Mouse (Mus musculus) ES-Bruce4 (cell line): ENCODE measurements around the gene Grik4.

Source experiments
- CTCF ChIP-seq: IDR thresholded peaks from one replicate; pipeline ENCODE4 v1.8.1; 2011; ENCODE audit warnings: low read depth, low read length
- POLR2A ChIP-seq: IDR thresholded peaks from one replicate; pipeline ENCODE4 v1.8.1; 2011; ENCODE audit warnings: low read length; ENCODE audit not compliant: insufficient read depth

DNA sequence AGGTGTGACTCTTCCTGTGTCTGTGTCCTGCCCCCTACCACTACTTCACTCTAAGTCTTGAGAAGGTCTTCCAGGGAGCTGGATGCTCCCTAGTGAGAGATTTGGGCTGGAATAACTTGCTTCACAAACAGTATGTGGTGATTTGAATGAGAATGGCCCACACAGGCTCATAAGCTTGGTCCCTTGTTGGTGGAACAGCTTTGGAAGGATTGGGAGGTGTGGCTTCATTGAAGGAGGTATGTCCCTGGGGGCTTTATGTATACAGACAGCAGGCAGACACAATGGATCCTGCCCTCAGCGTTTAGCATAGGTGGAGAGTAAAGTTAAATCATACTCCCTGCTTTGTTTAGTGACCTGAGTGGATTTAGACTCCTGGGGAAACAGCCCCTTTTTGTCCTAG lies 282.8 kb downstream of the Grik4 start:
- TF ChIP-seq CTCF (no peak), POLR2A (no peak)
